Mouse (Mus musculus) MEL (cell line): ENCODE measurements at regions not wholly inside any gene's neighbourhood (a gene's known extent, or its start where the extent isn't known, plus 50 kb on each side); places are given as distances from the start of the nearest gene placed in this dataset.

Source experiments
- CHD1 ChIP-seq: IDR thresholded peaks from 2 replicates; pipeline ENCODE4 v1.6.1; 2012; ENCODE audit warnings: low read depth, mild to moderate bottlenecking, inconsistent platforms, low read length, improper control_type of control experiment
- CTCF ChIP-seq, 3 experiments: IDR thresholded peaks in 2 of 3; conservative IDR thresholded peaks in 1 of 3; 2 replicates each; pipeline ENCODE4 v1.5.1; 2011 to 2012; ENCODE audit warnings: low read length in 3 of 3, low read depth in 2 of 3, mild to moderate bottlenecking in 2 of 3, improper control_type of control experiment in 1 of 3, inconsistent platforms in 1 of 3, mixed read lengths in 1 of 3, moderate library complexity in 1 of 3; ENCODE audit not compliant: control insufficient read depth in 1 of 3, insufficient read depth in 1 of 3, poor library complexity in 1 of 3, severe bottlenecking in 1 of 3
- JUND ChIP-seq: IDR thresholded peaks from 2 replicates; pipeline ENCODE4 v1.6.1; 2011; ENCODE audit warnings: low read depth, mild to moderate bottlenecking, improper control_type of control experiment, low read length
- POLR2A ChIP-seq, 2 experiments: IDR thresholded peaks; 2 replicates each; pipeline ENCODE4 v1.6.1; 2011 to 2012; ENCODE audit warnings: low read length in 2 of 2, mild to moderate bottlenecking in 2 of 2, control low read depth in 1 of 2, improper control_type of control experiment in 1 of 2, low read depth in 1 of 2, moderate library complexity in 1 of 2; ENCODE audit not compliant: control insufficient read depth in 1 of 2, insufficient read depth in 1 of 2, poor library complexity in 1 of 2
- USF1 ChIP-seq: IDR thresholded peaks from 2 replicates; pipeline ENCODE4 v1.6.1; 2014; ENCODE audit warnings: low read depth, mild to moderate bottlenecking, inconsistent platforms, low read length, improper control_type of control experiment, moderate library complexity
- USF2 ChIP-seq, 2 experiments: IDR thresholded peaks; 2 replicates each; pipeline ENCODE4 v1.6.1; 2011 to 2012; ENCODE audit warnings: improper control_type of control experiment in 2 of 2, low read length in 2 of 2, borderline replicate concordance in 1 of 2, inconsistent platforms in 1 of 2, low read depth in 1 of 2, mild to moderate bottlenecking in 1 of 2; ENCODE audit not compliant: insufficient read depth in 1 of 2

DNA sequence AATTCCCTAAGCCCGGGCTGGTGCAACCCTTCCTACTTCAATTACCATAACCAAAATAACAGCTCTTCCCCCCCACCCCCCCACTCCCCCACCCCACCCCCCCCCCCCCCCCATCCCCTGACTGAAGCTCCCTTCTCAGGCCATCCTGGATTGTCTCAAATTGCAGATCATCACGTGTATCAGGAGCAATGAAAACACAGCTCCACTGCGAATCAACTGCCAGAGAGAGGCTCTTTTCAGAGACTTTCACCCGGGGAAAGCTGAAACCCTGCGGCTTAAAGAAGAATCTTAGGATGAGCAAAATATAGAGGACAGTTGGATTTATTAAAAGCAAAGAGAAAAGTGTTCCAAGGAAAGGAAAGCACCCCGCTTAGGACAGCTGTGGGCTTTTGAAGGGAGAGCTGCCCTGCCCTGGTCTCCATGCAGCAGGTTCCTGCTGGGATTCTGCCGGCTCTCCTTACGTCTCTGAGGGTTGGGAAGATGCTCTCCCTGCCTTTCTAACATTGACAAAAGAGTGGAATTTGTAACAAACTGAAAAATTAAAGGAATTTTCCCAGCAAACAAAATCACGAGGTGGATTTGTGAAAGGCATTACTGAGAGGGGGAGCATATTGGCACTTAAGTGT lies 88.6 kb upstream of the Qrfpr start:
- TF ChIP-seq USF2 (IDR thresholded peaks at IDR 0.05; ENCODE audit: borderline replicate concordance in 1 of 2, insufficient read depth in 1 of 2, low read depth in 1 of 2, low read length in 2 of 2) (no peak), JUND (no peak), CTCF (IDR thresholded peaks at IDR 0.05 in 2 of 3, conservative IDR thresholded peaks at IDR 0.05 in 1 of 3; ENCODE audit: control insufficient read depth in 1 of 3, insufficient read depth in 1 of 3, low read depth in 2 of 3, low read length in 3 of 3, poor library complexity in 1 of 3, severe bottlenecking in 1 of 3) (no peak), CHD1 (no peak), POLR2A (IDR thresholded peaks at IDR 0.05; ENCODE audit: control insufficient read depth in 1 of 2, insufficient read depth in 1 of 2, low read depth in 1 of 2, low read length in 2 of 2, poor library complexity in 1 of 2) (no peak), USF1 (no peak)
